Mouse (Mus musculus) testis, adult 2 months (tissue): ENCODE results near the gene Zdhhc21. TPM values are rescaled to one million over a fixed set of nuclear protein-coding genes. Genes with fewer than 3 reads are reported as not detected.

Experiments
- H3K27ac ChIP-seq: fragments of 200-500 bp; 2 replicates; pipeline ENCODE4 v1.5.1; 2012; ENCODE audit warnings: low read depth, low read length; ENCODE audit not compliant: control insufficient read depth, insufficient read depth
- H3K27me3 ChIP-seq: fragments of 200-500 bp; 2 replicates; pipeline ENCODE4 v1.6.1; 2012; ENCODE audit warnings: mild to moderate bottlenecking, low read length, moderate library complexity; ENCODE audit not compliant: control insufficient read depth, insufficient read depth
- H3K36me3 ChIP-seq: fragments of 200-500 bp; 2 replicates; pipeline ENCODE4 v1.6.1; 2012; ENCODE audit warnings: mild to moderate bottlenecking, low read length; ENCODE audit not compliant: control insufficient read depth, insufficient read depth
- H3K4me1 ChIP-seq: fragments of 200-500 bp; 2 replicates; pipeline ENCODE4 v1.6.1; 2012; ENCODE audit warnings: low read length; ENCODE audit not compliant: control insufficient read depth, insufficient read depth
- H3K4me3 ChIP-seq: fragments of 200-500 bp; 2 replicates; pipeline ENCODE4 v1.5.1; 2012; ENCODE audit warnings: low read depth, mild to moderate bottlenecking, low read length, moderate library complexity, mixed read lengths; ENCODE audit not compliant: control insufficient read depth
- CTCF ChIP-seq: fragments of 200-500 bp; IDR thresholded peaks from 2 replicates; pipeline ENCODE4 v1.5.1; 2012; ENCODE audit warnings: low read depth, mild to moderate bottlenecking, inconsistent platforms, low read length, moderate library complexity; ENCODE audit not compliant: control insufficient read depth, insufficient read depth, insufficient replicate concordance
- POLR2A ChIP-seq: fragments of 200-500 bp; IDR thresholded peaks from 2 replicates; pipeline ENCODE4 v1.6.1; 2012; ENCODE audit warnings: low read depth, mild to moderate bottlenecking, inconsistent platforms, low read length, moderate library complexity; ENCODE audit not compliant: control insufficient read depth
- polyA plus RNA-seq: library from polyadenylated mRNA; depleted of rRNA; stranded (reverse); fragments of >200 nt; gene quantifications from 2 replicates; pipeline ENCODE4 v1.2.3, GENCODE M21; 2012; rRNA removed

The Zdhhc21 gene
- polyA plus RNA-seq: 4.1 and 5.5 TPM in 2 replicates

DNA sequence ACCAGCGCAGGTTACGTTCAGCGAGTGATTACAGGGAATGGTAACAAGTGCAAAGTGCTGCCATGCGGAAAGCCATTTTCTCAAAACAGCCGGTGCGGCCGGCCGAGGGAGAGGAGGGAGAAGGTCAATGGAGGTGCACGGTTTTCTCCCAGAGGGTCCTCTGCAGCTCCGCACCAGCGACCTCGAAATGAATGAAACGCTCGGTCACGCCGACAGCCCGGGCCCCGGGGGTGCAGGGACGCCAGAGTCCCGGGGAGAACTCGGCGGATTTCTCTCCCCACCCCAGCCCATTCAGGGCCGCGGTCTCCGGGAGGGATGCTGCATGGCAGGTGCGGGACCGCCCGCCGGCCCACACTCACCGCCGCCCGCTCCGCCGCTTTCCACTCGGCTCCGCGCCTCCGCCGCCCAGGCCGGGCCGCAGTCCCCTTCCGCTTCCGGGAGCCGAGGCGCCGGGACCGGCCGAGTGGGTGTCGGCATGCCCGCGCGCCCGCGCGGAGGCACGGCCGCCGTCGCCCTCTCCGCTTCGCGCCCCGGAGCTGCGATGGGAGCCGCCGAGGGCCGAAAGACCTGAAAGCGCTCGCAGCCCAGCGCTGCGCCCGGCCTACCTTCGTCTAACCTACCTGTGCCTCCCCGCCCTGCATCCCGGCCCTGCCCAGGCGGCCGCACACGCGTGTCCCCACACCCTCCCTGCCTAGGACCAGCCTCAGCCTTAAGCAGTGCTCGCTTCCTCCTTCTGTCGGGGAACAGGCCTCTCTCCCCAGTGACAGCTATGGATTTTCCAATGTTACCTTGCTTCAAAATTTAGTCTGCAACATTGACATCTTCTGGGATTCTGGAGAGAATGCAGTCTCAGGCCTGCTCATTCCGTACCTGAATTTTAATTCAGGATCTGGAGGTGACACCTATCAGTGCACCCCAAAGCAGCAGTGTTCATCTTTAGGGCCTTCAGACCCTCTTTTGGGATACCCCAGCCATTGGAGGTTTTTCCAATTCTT is at the start of gene Zdhhc21:
Zdhhc21 (minus strand) TSS at position 828 of the 995 bp plus-strand sequence.
- no peak for TF ChIP-seq CTCF
- TF ChIP-seq POLR2A: peak; percentile 67; the same call in 1 of the 2 replicates
- peaks cover 3% of the 10 kb centered on the region; the same call in 1 of the 2 replicates for H3K4me1 ChIP-seq
- H3K27me3 ChIP-seq: no peaks in the 10 kb centered on the region
- peak within 1 kb of the TSS; percentile 71 for H3K27ac ChIP-seq
- H3K4me3 ChIP-seq: peak within 1 kb of the TSS; percentile 95
- H3K36me3 ChIP-seq: no peaks in the 10 kb centered on the region

- no peaks in the 10 kb centered on the region for H3K4me1 ChIP-seq
- TF ChIP-seq CTCF: no peak
- no peak for TF ChIP-seq POLR2A
Observed at GRCm38 (mm10) chr4:82895227-82895626, 35.5 kb upstream of the Zdhhc21 start.

DNA sequence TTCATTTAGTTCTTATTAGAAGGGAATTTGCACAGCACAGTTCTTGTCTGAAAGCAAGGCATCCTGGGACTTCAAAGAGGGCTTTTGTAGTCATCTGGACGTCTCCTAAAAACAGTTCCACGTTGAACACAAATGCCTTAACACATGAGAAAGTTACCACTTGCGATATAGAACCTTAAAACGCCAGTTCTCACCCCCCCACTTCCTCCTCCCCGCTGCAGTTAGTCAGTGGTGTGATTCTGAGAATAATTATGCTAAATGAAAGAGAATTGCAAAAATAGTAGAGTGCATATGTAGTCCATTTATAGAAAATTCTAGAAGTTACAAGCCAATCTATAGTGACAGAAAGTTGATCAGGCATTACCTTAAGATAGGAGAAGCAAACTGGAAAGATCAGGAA is 32.5 kb upstream of the Zdhhc21 start:
- TF ChIP-seq POLR2A (no peak), CTCF (no peak)
- H3K27me3 ChIP-seq: no peaks in the 10 kb centered on the region
- H3K4me3 ChIP-seq: no peak overlapping the region
- no peaks in the 10 kb centered on the region for H3K36me3 ChIP-seq
- H3K4me1 ChIP-seq: no peaks in the 10 kb centered on the region
- no peak overlapping the region for H3K27ac ChIP-seq

More at GRCm38 (mm10) chr4:82895227-82895626, 35.5 kb upstream of the Zdhhc21 start:
- no peaks in the 10 kb centered on the region for H3K36me3 ChIP-seq
- no peak overlapping the region for H3K4me3 ChIP-seq
- H3K27ac ChIP-seq: no peak overlapping the region
- H3K27me3 ChIP-seq: no peaks in the 10 kb centered on the region

- Histone ChIP-seq H3K36me3 (no peaks in the 10 kb centered on the region), H3K4me1 (no peaks in the 10 kb centered on the region), H3K4me3 (no peak overlapping the region), H3K27ac (no peak overlapping the region), H3K27me3 (no peaks in the 10 kb centered on the region)
- TF ChIP-seq CTCF (no peak), POLR2A (no peak)
Observed at GRCm38 (mm10) chr4:82891566-82891965, 31.8 kb upstream of the Zdhhc21 start.

DNA sequence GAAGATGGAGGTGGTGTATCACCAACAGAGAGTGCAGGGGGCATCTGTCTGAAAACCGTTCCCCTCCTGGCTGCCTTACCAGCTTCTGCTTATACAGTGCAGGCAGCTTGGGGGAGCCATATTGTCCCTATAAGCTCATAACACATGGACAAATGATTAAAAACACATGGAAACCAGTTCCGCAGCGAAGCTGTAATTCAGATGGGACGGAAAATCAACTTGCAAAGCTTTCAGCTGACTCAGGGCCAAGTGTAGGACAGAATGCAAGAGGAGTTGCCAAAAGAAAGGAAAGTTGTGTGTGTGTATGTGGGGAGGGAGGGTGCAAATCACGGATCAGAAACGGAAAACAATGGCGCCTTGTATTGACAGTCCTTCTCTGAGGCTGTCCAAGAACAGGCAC is 31.3 kb upstream of the Zdhhc21 start:
- no peaks in the 10 kb centered on the region for H3K27me3 ChIP-seq
- TF ChIP-seq CTCF: no peak
- no peak for TF ChIP-seq POLR2A
- no peaks in the 10 kb centered on the region for H3K4me1 ChIP-seq
- H3K4me3 ChIP-seq: no peak overlapping the region
- no peaks in the 10 kb centered on the region for H3K36me3 ChIP-seq
- H3K27ac ChIP-seq: no peak overlapping the region

- H3K4me1 ChIP-seq: no peaks in the 10 kb centered on the region
- H3K27ac ChIP-seq: no peak overlapping the region
- TF ChIP-seq POLR2A: no peak
- TF ChIP-seq CTCF: no peak
- H3K27me3 ChIP-seq: no peaks in the 10 kb centered on the region
- H3K4me3 ChIP-seq: no peak overlapping the region
- no peaks in the 10 kb centered on the region for H3K36me3 ChIP-seq
Observed at GRCm38 (mm10) chr4:82890585-82890984, 30.8 kb upstream of the Zdhhc21 start.

DNA sequence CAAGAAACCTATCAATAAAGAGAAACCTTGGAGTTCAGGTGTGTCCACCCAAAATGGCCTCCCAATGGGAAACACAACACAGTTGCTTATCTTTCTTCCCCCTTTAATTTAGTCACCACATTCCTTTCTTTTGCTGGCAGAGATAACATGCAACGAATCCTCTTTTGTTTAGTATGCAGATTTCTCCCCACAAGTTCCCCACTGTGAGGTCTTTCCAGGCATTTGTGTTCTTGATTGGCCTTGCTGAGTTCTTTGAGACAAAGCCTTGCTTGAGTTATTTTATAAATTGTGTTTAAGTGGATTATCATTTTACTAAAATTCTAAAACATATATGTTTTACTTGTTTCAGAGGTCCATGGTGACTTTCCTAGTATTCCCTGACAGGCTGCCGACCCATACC is 26.4 kb upstream of the Zdhhc21 start:
- H3K27me3 ChIP-seq: no peaks in the 10 kb centered on the region
- no peak overlapping the region for H3K27ac ChIP-seq
- TF ChIP-seq CTCF (no peak), POLR2A (no peak)
- H3K4me3 ChIP-seq: no peak overlapping the region
- H3K36me3 ChIP-seq: no peaks in the 10 kb centered on the region
- no peaks in the 10 kb centered on the region for H3K4me1 ChIP-seq
